8 mouse cellular contexts compared by ENCODE assay signal in the genomic region with DNA sequence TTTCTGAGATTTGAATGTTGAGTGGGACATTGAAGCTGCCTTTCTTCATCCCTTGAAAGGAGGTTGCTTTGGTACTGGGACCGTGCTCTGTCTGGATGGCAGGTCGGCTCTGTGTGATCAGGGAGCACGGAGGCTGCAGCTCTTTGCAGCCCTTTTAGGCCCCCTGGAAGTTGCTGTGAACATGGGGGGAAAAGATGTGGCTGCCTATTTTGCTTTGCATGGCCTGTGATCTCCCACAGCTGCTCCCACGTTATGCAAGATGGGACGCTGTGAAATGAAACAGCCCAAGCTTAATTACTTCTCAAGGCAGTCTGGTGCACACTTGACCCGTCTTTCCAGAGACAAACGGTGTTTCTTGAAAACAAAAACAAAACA. TPM values are rescaled to one million over a fixed set of nuclear protein-coding genes. Genes with fewer than 3 reads are reported as not detected.
DNase-seq lines count a peak whose midpoint lies in the region; ATAC-seq and TF ChIP-seq lines count a peak whose summit lies in the region.

No protein-coding gene starts in this region.

- peak overlapping the region; percentile 76 for H3K4me2 ChIP-seq in embryonic facial prominence, embryonic 15.5 days (replicated peaks)
- peak overlapping the region; percentile 93 for H3K4me2 ChIP-seq in midbrain, embryonic 13.5 days (replicated peaks)

- no peak for TF ChIP-seq POLR2A in kidney, adult 2 months (IDR thresholded peaks at IDR 0.05; ENCODE audit: low read depth, low read length)

- H3K27me3 ChIP-seq in embryonic facial prominence, embryonic 15.5 days, result no peaks in the 10 kb centered on the region
- H3K27me3 ChIP-seq in kidney, adult 2 months (replicated peaks; ENCODE audit: control insufficient read depth, insufficient read depth, low read length), result no peaks in the 10 kb centered on the region
- H3K27me3 ChIP-seq in midbrain, embryonic 13.5 days, result no peaks in the 10 kb centered on the region

- TF ChIP-seq CTCF in kidney, adult 2 months (conservative IDR thresholded peaks at IDR 0.05; ENCODE audit: insufficient read depth, insufficient read length, low read depth, low read length), result no peak

- peak; percentile 21 for DNase-seq in kidney, adult 18-20 months
- no peak for DNase-seq in kidney, adult 8-10 months
- DNase-seq in kidney, adult 2 months, result peak; percentile 29
- no peak for DNase-seq in yolk sac, embryonic 10.5 days (ENCODE audit: low spot score)
- no peak for DNase-seq in cerebellum, adult 8-10 months
- no peak for DNase-seq in Muller cell, postnatal 12 days (ENCODE audit: inconsistent ontology term)

- peak overlapping the region; percentile 80 for H3K9ac ChIP-seq in embryonic facial prominence, embryonic 15.5 days
- H3K9ac ChIP-seq in midbrain, embryonic 13.5 days (replicated peaks), result peak overlapping the region; percentile 98

- H3K27ac ChIP-seq in embryonic facial prominence, embryonic 15.5 days (replicated peaks), result peak overlapping the region; percentile 86
- H3K27ac ChIP-seq in kidney, adult 2 months (ENCODE audit: insufficient read depth, low read depth, low read length), result peak overlapping the region; percentile 40; the same call in 1 of the 2 replicates
- no peak overlapping the region; the same call in 1 of the 2 replicates for H3K27ac ChIP-seq in midbrain, embryonic 13.5 days

- 6% methylated on average over 7 of the region's 7 CpGs for WGBS in embryonic facial prominence, embryonic 15.5 days
- 45% methylated on average over 7 of the region's 7 CpGs for WGBS in kidney, adult 2 months
- 2% methylated on average over 7 of the region's 7 CpGs for whole genome bisulfite sequencing in midbrain, embryonic 13.5 days

- ATAC-seq in embryonic facial prominence, embryonic 15.5 days (ENCODE audit: insufficient number of reproducible peaks, low FRiP score, low TSS enrichment, low read depth), result no peak
- no peak for ATAC-seq in midbrain, embryonic 13.5 days

- H3K9me3 ChIP-seq in embryonic facial prominence, embryonic 15.5 days (replicated peaks), result no peaks in the 10 kb centered on the region
- H3K9me3 ChIP-seq in midbrain, embryonic 13.5 days, result no peaks in the 10 kb centered on the region

- peak overlapping the region; percentile 84 for H3K4me3 ChIP-seq in embryonic facial prominence, embryonic 15.5 days (replicated peaks)
- H3K4me3 ChIP-seq in kidney, adult 2 months (ENCODE audit: insufficient read depth, low read depth, low read length), result peak overlapping the region; percentile 89
- H3K4me3 ChIP-seq in midbrain, embryonic 13.5 days (replicated peaks), result peak overlapping the region; percentile 97

- H3K36me3 ChIP-seq in embryonic facial prominence, embryonic 15.5 days, result no peaks in the 10 kb centered on the region
- no peaks in the 10 kb centered on the region for H3K36me3 ChIP-seq in kidney, adult 2 months (ENCODE audit: control insufficient read depth, insufficient read depth, low read length)
- H3K36me3 ChIP-seq in midbrain, embryonic 13.5 days, result no peaks in the 10 kb centered on the region

- peaks cover 31% of the 10 kb centered on the region for H3K4me1 ChIP-seq in embryonic facial prominence, embryonic 15.5 days
- H3K4me1 ChIP-seq in kidney, adult 2 months (ENCODE audit: control insufficient read depth, insufficient read depth, low read length), result 0 out of 2 replicates have a peak, but pooled peaks cover 6% of the 10 kb centered on the region
- H3K4me1 ChIP-seq in midbrain, embryonic 13.5 days (replicated peaks), result peaks cover 39% of the 10 kb centered on the region

RNA-seq across cellular contexts. Expression of a gene that starts 1.8 kb away (rescaled TPM):
- polyA plus RNA-seq in embryonic facial prominence, embryonic 15.5 days (2015; fragmentation: Nextera tagmentation; extraction: Ambion mirVana), result 8.1 and 9.2 TPM in 2 replicates
- polyA plus RNA-seq in kidney, adult 2 months (2012; rRNA removed), result 2.7 and 4.3 TPM in 2 replicates
- polyA plus RNA-seq in midbrain, embryonic 13.5 days (2015; fragmentation: Nextera tagmentation; extraction: Ambion mirVana), result 13.2 TPM in 2 replicates

Comparison
In these comparisons a context has a peak if more than half of its experiments do, and no peak if none do; other contexts are left out.
1. DNase-seq: peak in kidney, adult 18-20 months (single experiment) and kidney, adult 2 months (single experiment); none in kidney, adult 8-10 months (0 of 2), yolk sac, embryonic 10.5 days (single experiment), cerebellum, adult 8-10 months (single experiment) and Muller cell, postnatal 12 days (single experiment).
2. Peak in every context shown above with its lines, with median percentiles within 50 percentile points of each other: H3K4me3 ChIP-seq.